Mouse (Mus musculus) hindbrain, embryonic 10.5 days (tissue): ENCODE data around the gene 9830107B12Rik. TPM values are rescaled to one million over a fixed set of nuclear protein-coding genes. Genes with fewer than 3 reads are reported as not detected.
"Not testable (repeated sequence)": the region's sequence is repeated elsewhere in the genome, so short reads cannot be mapped to it uniquely, and the experiment has no call there.

Experiments used
- DNase-seq: peaks from one replicate; pipeline ENCODE4 v3.0.0-alpha.2; 2017; ENCODE audit warnings: low spot score
- H3K27ac ChIP-seq: fragments of 300-500 bp; sonication (generic); 2 replicates; pipeline ENCODE4 v1.5.1; 2016; ENCODE audit warnings: mild to moderate bottlenecking, moderate library complexity
- H3K27me3 ChIP-seq: fragments of 300-500 bp; sonication (generic); 2 replicates; pipeline ENCODE4 v1.6.1; 2016; ENCODE audit warnings: mild to moderate bottlenecking; ENCODE audit not compliant: poor library complexity, insufficient read depth, severe bottlenecking
- H3K36me3 ChIP-seq: fragments of 300-500 bp; sonication (generic); 2 replicates; pipeline ENCODE4 v1.6.1; 2016; ENCODE audit warnings: mild to moderate bottlenecking, moderate library complexity
- H3K4me1 ChIP-seq: fragments of 300-500 bp; sonication (generic); replicated peaks from 2 replicates; pipeline ENCODE4 v1.6.1; 2016; ENCODE audit warnings: mild to moderate bottlenecking
- H3K4me3 ChIP-seq: fragments of 300-500 bp; sonication (generic); 2 replicates; pipeline ENCODE4 v1.5.1; 2016; ENCODE audit warnings: mild to moderate bottlenecking, moderate library complexity
- H3K9me3 ChIP-seq: fragments of 300-500 bp; sonication (generic); 2 replicates; pipeline ENCODE4 v1.6.1; 2016; ENCODE audit warnings: mild to moderate bottlenecking, moderate library complexity
- WGBS: fragments of 180-500 bp; shearing (Covaris S2); methylation state at CpG from one replicate; pipeline ENCODE4 v1.1.7; 2016; 5-methylcytosine and 5-hydroxymethylcytosine counted together
- polyA plus RNA-seq: library from polyadenylated mRNA; unstranded; fragments of >200 nt; fragmentation: Nextera tagmentation; extraction: Ambion mirVana; gene quantifications from 2 replicates; pipeline ENCODE4 v1.2.1, GENCODE M21; 2016

9830107B12Rik gene
- polyA plus RNA-seq: not detected in 2 replicates

- no peak within 1 kb of the TSS for H3K4me3 ChIP-seq
- 0 out of 2 replicates have a peak, but pooled peaks cover 6% of the 10 kb centered on the region for H3K9me3 ChIP-seq
- 79% methylated on average over 3 of the region's 3 CpGs for WGBS
- no peaks in the 10 kb centered on the region for H3K36me3 ChIP-seq
- H3K27me3 ChIP-seq: no peaks in the 10 kb centered on the region
- no peaks in the 10 kb centered on the region for H3K4me1 ChIP-seq
- H3K27ac ChIP-seq: no peak within 1 kb of the TSS
- DNase-seq: no peak
These were observed at the start of gene 9830107B12Rik for GRCm38 (mm10) chr17:48146120-48146519. 9830107B12Rik (minus strand) TSS chr17:48146268.

GRCm38 (mm10) chr17:48192366-48192765, 46.3 kb upstream of the 9830107B12Rik start:
- WGBS: 85% methylated on average over 2 of the region's 2 CpGs
- Histone ChIP-seq H3K27me3 (no peaks in the 10 kb centered on the region), H3K27ac (no peak overlapping the region), H3K9me3 (no peaks in the 10 kb centered on the region), H3K36me3 (no peaks in the 10 kb centered on the region), H3K4me1 (no peaks in the 10 kb centered on the region), H3K4me3 (no peak overlapping the region)
- no peak for DNase-seq

GRCm38 (mm10) chr17:48185252-48185651, 39.2 kb upstream of the 9830107B12Rik start:
- Histone ChIP-seq H3K4me1 (no peaks in the 10 kb centered on the region), H3K27ac (no peak overlapping the region), H3K4me3 (no peak overlapping the region), H3K36me3 (no peaks in the 10 kb centered on the region), H3K27me3 (no peaks in the 10 kb centered on the region), H3K9me3 (no peaks in the 10 kb centered on the region)
- 83% methylated on average over 5 of the region's 5 CpGs for WGBS
- no peak for DNase-seq

- not testable (repeated sequence) for H3K27ac ChIP-seq, DNase-seq, H3K4me3 ChIP-seq, H3K36me3 ChIP-seq, H3K9me3 ChIP-seq, H3K4me1 ChIP-seq, H3K27me3 ChIP-seq
- WGBS: 88% methylated on average over 2 of the region's 2 CpGs
These were observed 21.0 kb upstream of the 9830107B12Rik start, which contains the start of gene A530064D06Rik for GRCm38 (mm10) chr17:48167103-48167502. A530064D06Rik (minus strand) TSS chr17:48167275.

GRCm38 (mm10) chr17:48157382-48158076, 11.5 kb upstream of the 9830107B12Rik start:
- Histone ChIP-seq H3K27ac (no peak overlapping the region), H3K27me3 (no peaks in the 10 kb centered on the region), H3K9me3 (peaks cover 13% of the 10 kb centered on the region), H3K36me3 (no peaks in the 10 kb centered on the region), H3K4me3 (no peak overlapping the region), H3K4me1 (no peaks in the 10 kb centered on the region)
- no peak for DNase-seq
- 59% methylated on average over 1 of the region's 1 CpGs for WGBS

GRCm38 (mm10) chr17:48132810-48133209, 13.3 kb downstream of the 9830107B12Rik start:
- Histone ChIP-seq H3K27ac (no peak overlapping the region), H3K9me3 (no peaks in the 10 kb centered on the region), H3K4me3 (no peak overlapping the region), H3K27me3 (no peaks in the 10 kb centered on the region), H3K4me1 (no peaks in the 10 kb centered on the region), H3K36me3 (no peaks in the 10 kb centered on the region)
- no peak for DNase-seq
- 92% methylated on average over 2 of the region's 2 CpGs for WGBS

GRCm38 (mm10) chr17:48120456-48120855, 25.6 kb downstream of the 9830107B12Rik start:
- no peaks in the 10 kb centered on the region for H3K4me1 ChIP-seq
- no peaks in the 10 kb centered on the region for H3K9me3 ChIP-seq
- no peaks in the 10 kb centered on the region for H3K36me3 ChIP-seq
- DNase-seq: no peak
- H3K27me3 ChIP-seq: no peaks in the 10 kb centered on the region
- no peak overlapping the region for H3K4me3 ChIP-seq
- WGBS: 94% methylated on average over 20 of the region's 20 CpGs
- no peak overlapping the region for H3K27ac ChIP-seq

- H3K4me3 ChIP-seq: no peak overlapping the region
- WGBS: 26% methylated on average over 3 of the region's 3 CpGs
- H3K27ac ChIP-seq: no peak overlapping the region
- H3K4me1 ChIP-seq: no peaks in the 10 kb centered on the region
- no peaks in the 10 kb centered on the region for H3K36me3 ChIP-seq
- no peaks in the 10 kb centered on the region for H3K27me3 ChIP-seq
- no peaks in the 10 kb centered on the region for H3K9me3 ChIP-seq
- peak; percentile 85 for DNase-seq
These were observed 26.4 kb downstream of the 9830107B12Rik start for GRCm38 (mm10) chr17:48119656-48120055.

GRCm38 (mm10) chr17:48118570-48118969, 27.5 kb downstream of the 9830107B12Rik start:
- no peak overlapping the region for H3K4me3 ChIP-seq
- no peaks in the 10 kb centered on the region for H3K4me1 ChIP-seq
- no peaks in the 10 kb centered on the region for H3K36me3 ChIP-seq
- peaks cover 3% of the 10 kb centered on the region for H3K9me3 ChIP-seq
- H3K27ac ChIP-seq: no peak overlapping the region
- WGBS: 79% methylated on average over 1 of the region's 1 CpGs
- no peak for DNase-seq
- H3K27me3 ChIP-seq: no peaks in the 10 kb centered on the region

GRCm38 (mm10) chr17:48110547-48111287, 35.4 kb downstream of the 9830107B12Rik start:
- WGBS: 53% methylated on average over 8 of the region's 8 CpGs
- Histone ChIP-seq H3K27me3 (no peaks in the 10 kb centered on the region), H3K36me3 (no peaks in the 10 kb centered on the region), H3K9me3 (peaks cover 10% of the 10 kb centered on the region), H3K4me1 (0 out of 2 replicates have a peak, but pooled peaks cover 12% of the 10 kb centered on the region), H3K4me3 (no peak overlapping the region), H3K27ac (0 out of 2 replicates have a peak overlapping the region, but pooled peaks have one; percentile 30)
- peak; percentile 69 for DNase-seq

- no peak for DNase-seq
- Histone ChIP-seq H3K27ac (no peak overlapping the region), H3K4me3 (no peak overlapping the region), H3K36me3 (no peaks in the 10 kb centered on the region), H3K9me3 (peaks cover 7% of the 10 kb centered on the region), H3K27me3 (no peaks in the 10 kb centered on the region), H3K4me1 (0 out of 2 replicates have a peak, but pooled peaks cover 12% of the 10 kb centered on the region)
- 74% methylated on average over 3 of the region's 3 CpGs for WGBS
These were observed 37.5 kb downstream of the 9830107B12Rik start for GRCm38 (mm10) chr17:48108520-48108919.

- H3K27ac ChIP-seq: no peak overlapping the region
- no peaks in the 10 kb centered on the region for H3K36me3 ChIP-seq
- H3K4me1 ChIP-seq: 0 out of 2 replicates have a peak, but pooled peaks cover 12% of the 10 kb centered on the region
- H3K9me3 ChIP-seq: peaks cover 1% of the 10 kb centered on the region; the same call in 1 of the 2 replicates
- no peak for DNase-seq
- WGBS: 57% methylated on average over 6 of the region's 6 CpGs
- H3K4me3 ChIP-seq: no peak overlapping the region
- no peaks in the 10 kb centered on the region for H3K27me3 ChIP-seq
These were observed 38.2 kb downstream of the 9830107B12Rik start for GRCm38 (mm10) chr17:48107862-48108261.

GRCm38 (mm10) chr17:48107333-48107732, 38.7 kb downstream of the 9830107B12Rik start:
- WGBS: 63% methylated on average over 4 of the region's 4 CpGs
- Histone ChIP-seq H3K36me3 (no peaks in the 10 kb centered on the region), H3K4me3 (no peak overlapping the region), H3K4me1 (0 out of 2 replicates have a peak, but pooled peaks cover 12% of the 10 kb centered on the region), H3K27me3 (no peaks in the 10 kb centered on the region), H3K27ac (no peak overlapping the region), H3K9me3 (no peaks in the 10 kb centered on the region)
- DNase-seq: no peak
